Mouse (Mus musculus) mature B cell (primary cell): ENCODE results near the gene Bard1.

Experiments
- in situ Hi-C: fragments of 300-500 bp; cut with MboI; formaldehyde crosslinking; loops from 2 replicates; pipeline ENCODE4 v1.14.3; 2019

The Bard1 gene

DNA sequence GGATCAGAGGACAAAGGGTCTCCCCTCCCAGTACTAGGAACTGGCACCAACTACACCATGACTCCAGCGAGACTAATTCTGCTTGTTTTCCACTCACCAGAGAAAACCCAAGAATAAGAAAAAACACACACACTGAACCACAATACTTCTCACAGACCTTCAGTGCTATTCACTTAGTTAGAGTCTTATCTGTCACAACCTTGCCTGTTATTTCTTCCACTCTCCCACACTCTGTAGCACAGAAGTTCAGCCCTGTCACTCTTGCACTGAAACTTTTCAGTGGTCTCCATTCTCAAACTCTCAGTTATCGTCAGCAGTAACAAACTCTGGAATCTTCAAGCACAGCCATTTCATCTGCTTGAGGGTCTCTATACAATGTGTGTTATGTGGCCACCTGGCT lies 50.2 kb downstream of the Bard1 start:
- in situ Hi-C loops = no loop called here

DNA sequence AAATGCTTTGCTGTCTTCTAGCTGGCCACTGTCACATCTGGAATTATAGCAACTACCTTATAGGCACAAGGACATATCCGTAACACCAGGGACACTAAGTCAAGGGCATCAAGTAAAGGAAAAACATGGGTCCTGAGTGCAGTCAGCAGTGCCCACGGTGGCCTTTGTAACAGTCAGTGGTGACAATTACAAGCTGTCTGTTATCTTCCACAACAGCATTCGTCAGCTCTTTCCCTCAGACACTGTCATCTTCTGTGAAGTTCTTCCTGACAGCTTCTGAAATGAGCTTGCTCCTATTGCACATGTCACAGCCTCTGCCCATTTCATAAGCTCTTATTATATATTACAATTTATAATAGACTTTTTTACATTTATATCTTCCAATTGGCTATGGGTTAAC lies 50.7 kb downstream of the Bard1 start:
- in situ Hi-C loops = no loop called here

DNA sequence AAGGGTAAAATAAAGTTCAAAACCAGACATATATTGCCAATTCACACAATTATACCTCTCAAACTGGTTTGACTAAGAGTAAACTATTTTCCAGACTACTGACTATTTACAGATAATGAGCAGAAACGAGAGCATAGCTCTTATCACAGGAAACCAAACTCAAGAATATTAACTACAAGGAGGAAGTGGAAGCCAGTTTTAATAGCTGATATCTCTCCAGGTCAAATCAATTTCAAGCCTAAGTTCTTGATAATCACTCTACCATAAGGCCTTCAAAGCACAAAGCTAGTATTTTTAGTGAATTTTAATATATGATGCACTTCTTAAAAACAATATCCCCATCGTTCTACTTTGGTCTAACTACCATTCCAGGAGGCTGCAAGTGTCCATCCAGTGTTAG lies 57.8 kb downstream of the Bard1 start:
- in situ Hi-C loops = no loop called here

DNA sequence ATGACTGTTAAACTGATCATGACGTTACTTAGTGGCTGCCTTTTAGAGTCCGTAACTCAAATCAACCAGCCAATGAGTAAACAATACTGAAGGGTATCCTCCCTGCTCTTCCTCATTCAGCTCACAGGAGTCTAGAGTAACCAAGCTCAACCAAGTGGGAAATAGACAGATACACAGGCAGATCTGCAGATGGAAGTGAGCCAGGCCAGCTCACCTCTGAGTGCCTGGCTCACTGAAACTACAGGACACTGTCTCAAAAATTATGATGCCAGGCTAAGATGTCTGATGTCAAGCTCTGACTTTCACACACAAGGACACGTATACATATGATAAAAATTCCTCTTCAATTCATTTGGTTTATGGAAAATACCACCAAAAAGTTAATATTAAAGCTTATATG lies 59.0 kb downstream of the Bard1 start:
- in situ Hi-C loops = no loop called here

DNA sequence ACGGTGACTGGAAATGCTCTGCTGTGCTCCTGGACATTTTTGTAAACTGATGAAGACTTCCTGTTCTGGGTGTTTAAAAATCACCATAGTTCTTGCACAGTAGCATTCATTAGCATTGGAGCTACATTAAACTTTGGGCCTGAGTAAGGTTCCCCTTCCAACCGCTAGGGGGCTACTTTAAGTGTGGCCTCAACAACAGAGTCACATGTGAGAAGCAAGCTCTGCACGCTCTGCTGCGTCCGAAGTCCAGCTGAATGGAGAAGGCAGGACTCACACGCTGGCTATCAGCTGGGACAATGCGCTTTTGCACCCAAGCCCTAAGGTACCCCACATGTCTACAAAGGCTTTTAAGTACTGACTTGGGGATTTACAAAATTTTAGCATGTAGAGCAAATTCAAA lies 65.9 kb downstream of the Bard1 start:
- in situ Hi-C loops = no loop called here

DNA sequence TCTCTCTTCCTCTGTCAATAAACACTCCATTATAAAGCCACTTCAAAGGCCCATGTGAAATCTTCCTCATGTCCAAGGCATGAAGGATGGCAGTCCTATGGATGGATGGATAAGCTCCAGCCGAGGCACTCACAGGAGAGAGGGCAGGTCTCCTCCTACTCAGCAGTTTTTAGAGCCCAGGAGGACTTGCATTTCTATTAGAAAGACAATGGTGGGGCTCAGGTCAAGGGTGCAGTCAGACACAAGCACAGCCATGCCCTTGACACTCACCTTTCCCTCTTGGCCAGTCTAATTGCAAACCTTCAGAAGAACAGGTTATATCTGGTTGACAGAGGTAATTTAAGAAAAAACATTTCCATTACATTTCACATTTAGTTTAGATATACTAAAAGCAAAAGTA lies 67.4 kb downstream of the Bard1 start:
- in situ Hi-C loops = no loop called here

DNA sequence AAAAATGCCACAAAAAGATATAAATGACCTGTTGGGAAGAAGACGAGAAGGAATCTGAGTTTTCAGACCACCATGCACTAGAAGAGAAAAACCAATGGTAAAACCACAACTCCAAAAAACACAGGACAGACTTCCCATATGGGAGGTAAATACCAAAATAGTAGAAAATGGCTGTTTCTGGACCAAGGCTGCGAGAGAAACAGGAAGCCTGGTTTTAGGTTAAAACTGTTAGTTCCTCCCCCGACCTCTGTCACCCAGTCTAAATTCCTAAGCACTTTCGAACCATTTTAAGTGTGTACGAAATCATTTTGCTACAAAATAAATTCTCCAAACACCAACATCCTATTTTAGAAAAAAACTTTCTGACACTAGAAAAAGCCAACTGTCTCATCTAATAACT lies 80.2 kb downstream of the Bard1 start:
- in situ Hi-C loops = no loop called here

DNA sequence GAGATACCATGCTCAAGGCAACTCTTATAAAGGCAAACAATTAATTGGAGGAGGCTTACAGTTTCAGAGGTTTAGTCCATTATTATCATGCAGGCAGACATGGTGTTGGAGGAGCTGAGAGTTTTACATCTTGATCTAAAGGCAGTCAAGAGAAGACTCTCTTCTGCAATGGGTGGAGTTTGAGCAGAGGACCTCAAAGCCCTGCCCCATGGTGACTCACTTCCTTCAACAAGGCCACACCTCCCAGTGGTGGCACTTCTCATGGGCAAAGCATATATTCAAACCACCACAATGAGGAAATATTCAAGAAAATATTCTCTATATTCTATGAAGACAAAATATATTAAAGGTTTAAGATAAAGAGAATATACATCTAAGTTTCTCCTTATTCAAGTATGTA lies 88.6 kb downstream of the Bard1 start:
- in situ Hi-C loops = no loop called here

DNA sequence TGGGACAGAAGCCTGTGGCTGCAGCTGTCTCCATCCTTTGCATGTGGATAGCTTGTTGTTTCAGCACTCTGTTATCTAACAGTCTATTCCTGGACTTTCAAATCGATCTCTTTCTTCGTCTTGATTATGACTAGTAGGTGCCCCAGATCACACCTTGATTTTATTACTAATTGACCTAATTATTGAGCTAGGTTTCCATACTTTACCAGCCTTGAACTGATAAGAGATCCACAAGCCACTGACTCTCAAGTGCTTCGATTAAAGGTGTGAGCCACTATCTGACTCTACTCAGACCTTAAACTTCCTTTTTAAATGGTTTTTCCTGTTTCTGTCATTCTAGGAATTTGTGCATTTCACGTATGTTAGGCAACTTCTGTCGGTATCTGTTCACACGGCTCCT lies 96.9 kb downstream of the Bard1 start:
- in situ Hi-C loops = no loop called here

DNA sequence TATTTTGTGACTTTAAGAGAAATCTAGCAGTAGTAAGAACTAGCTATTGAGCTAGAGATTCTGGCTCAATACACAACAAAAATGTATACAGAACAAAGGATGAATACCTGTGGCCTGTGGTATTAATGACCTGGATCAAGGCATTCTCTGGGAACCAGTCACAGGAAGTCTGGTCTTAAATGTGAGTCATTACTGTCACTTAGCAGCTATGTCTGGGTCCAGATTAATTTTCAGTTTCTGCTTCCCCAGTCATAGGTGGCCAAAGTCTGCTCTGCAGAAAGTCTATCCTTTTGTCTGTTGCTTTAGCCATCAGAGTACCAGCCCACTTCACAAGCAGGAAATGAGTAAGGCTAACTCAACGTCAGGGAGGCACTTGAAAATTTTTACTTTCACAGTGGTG lies 98.8 kb downstream of the Bard1 start:
- in situ Hi-C loops = no loop called here

DNA sequence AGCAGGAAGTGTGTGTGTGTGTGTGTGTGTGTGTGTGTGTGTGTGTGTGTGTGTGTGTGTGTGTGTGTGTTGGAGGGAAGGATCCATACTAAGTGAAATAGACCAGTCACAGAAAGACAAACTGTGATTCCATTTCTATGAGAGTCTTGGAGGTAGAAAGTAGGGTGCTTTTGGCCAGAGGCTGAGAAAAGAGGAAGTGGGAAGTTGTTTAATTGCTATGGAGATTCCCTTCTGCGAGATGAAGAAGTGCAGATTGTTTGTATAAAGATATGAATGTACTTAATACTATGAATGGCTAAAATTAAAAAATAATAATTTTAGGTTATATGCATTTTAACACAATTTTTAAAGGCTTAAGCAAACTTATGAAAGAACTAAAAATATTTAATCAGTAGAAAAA lies 99.2 kb downstream of the Bard1 start:
- in situ Hi-C loops = no loop called here

DNA sequence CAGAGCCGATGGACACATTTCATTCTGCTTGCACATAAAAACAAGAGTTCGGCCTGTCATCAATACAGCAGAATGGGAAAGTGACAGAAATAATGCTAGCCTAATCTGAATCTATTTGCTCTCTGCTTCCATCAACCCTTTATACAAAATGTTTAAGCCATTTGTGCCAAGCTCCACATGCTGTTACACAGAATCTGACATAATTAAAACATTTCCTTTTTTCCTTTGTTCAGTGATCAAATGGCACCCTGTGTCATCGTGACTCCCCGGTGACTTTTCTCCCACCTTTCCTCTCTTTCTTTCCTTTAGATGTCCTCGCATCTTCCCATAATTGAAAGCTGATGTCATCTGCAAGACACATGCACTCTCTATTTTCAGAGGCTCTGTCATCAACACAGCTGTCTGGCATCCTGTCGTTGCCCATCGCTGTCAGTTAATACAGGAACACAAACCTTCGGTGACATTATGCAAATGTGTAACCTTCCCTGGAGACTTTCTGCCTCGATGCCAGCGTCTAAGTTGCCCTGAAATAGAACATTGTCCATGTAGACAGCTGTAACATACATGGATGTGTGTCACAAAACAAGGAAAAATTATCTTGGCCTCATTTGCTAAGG lies 105.5 kb downstream of the Bard1 start:
- in situ Hi-C loops = no loop called here

DNA sequence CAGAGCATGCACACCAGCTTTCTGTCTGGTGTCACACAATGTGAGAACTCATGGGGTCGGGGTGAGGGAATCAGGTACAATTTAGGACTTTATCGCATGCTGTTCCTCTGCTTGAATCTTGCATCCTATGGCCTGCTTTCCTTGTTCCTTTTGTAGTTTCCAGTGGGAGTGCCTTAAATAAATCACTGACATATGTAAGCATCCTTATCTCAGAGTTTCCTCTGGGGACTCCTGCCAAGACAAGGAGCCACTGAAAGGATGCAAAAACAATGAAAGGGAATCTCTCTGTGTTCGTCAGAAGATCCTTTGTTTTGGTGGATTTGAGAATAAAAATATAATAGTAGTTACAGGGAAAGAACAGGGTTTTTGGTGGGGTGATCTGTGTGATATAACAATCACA lies 106.2 kb downstream of the Bard1 start:
- in situ Hi-C loops = no loop called here
